Mouse (Mus musculus) T-helper 17 cell (primary cell): ENCODE data around the gene Cers6.

Experiments used
- in situ Hi-C, 2 experiments: fragments of 300-600 bp; cut with MboI, MseI; formaldehyde crosslinking; loops; 1 replicate in 1 of 2; 2 replicates in 1 of 2; pipeline ENCODE4 v1.15.1; 2025; ENCODE audit warnings: high pct_unique_total_duplicates in 2 of 2

Cers6 gene

DNA sequence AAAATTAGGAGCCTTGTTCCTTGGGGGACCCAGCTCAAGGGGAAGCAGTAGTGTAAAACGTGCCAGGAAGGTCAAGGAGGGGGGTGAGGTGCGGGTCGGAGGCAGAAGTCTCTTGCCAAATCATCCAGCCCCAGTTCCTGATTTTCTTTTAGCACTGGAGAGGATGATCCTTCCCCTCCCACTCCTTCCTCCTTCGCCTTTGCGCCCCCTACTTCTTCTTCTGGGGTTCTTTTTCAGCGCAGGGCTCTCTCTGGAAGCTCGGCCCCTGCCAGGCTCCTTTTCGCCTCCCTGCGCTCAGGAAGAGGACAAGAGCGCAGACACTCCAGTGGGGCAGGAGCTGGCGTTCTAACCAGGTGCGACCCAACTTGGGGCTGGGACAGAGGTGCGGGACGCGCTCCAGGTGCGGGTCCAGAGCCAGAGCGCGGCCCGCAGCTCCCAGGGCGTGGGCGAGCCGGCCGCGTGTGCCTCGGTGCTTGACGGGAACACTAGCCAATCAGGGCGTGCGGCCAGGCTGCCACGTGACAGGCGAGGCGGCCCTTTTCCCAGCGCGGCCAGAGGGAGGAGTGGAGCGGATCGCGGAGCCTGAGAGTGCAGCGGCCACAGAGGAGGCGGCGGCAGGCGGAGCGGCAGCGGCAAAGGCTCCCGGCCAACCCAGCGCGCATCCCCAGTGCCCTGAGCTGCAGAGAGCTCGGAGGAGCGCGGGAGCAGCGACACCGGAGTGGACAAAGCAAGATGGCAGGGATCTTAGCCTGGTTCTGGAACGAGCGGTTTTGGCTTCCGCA is at the start of gene Cers6:
Gene Cers6 (plus strand): TSS at position 538 of the 782 bp plus-strand sequence.
- in situ Hi-C loops, result no loop called here

DNA sequence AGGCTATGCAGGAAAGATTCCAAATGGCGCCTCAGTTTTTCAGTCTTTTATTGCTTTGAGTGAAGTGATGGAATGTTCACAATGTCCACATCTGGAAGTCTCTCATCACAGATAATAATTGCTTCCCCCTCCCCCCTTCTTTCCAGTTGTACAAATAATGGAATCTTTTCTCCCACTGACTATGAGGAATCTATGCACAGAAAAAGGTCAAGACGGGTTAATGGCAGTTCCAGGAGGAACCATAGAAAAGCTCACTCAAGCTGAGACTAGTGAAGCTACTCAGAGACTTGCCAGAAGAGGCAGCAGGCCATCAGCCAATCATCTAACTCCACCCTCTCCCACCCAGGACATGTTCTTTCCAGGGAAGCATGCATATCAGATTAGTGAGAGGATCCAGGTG is 46.8 kb upstream of the Cers6 start:
- in situ Hi-C loops, result no loop called here

DNA sequence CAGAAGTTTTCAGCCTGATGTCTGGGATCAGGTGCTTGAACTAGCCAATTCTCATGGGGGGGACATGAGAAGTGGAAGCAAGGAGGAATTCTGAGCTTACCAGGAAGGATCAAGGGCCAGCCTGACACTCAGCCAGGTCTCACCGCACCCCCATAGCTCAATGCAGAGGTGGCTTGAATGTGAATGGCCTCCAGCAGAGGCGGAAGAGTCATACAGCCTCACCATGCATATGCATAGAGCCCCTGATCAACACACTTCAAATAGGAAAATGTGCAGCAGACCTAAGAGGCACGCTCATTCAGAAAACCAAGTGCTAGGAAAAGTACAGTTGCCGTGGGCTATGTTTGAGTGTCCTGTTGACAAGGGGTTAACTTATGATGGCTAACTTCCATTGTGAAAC is 42.2 kb upstream of the Cers6 start:
- in situ Hi-C loops, result no loop called here

DNA sequence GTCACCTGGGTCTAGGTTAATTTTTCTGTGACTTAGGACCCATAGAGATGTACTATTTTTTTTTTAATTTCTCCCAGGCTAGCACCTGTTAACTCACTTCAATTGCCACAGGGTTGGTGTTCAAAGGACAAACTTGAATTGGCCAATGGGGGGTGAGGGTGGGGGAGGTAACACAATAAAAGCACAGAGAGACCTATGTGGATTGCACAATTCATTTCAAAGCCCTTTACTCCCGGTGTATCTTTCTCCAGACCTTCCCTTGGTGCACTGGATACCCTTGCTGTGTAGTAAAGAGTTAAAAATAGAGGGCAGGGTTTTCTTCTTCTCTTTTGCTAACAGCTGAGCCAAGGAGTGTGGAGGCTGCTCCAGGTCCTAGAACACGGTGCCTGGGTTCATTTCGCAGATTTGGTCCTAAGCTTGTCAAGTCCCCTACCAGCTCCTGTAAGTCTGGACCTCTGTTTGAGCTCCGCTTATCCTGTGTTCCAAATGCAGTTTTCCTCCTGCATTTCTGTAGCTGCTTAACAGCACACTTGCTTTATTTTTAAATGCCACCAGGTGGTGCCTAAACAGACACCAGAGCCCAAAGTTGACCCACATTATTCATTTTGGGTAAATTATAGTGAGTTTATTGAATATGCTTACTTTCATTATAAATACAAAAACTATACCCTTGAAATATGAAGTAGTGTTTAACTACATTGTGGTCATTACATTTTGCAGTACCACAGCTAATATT is 38.9 kb upstream of the Cers6 start:
- in situ Hi-C loops, result no loop called here

DNA sequence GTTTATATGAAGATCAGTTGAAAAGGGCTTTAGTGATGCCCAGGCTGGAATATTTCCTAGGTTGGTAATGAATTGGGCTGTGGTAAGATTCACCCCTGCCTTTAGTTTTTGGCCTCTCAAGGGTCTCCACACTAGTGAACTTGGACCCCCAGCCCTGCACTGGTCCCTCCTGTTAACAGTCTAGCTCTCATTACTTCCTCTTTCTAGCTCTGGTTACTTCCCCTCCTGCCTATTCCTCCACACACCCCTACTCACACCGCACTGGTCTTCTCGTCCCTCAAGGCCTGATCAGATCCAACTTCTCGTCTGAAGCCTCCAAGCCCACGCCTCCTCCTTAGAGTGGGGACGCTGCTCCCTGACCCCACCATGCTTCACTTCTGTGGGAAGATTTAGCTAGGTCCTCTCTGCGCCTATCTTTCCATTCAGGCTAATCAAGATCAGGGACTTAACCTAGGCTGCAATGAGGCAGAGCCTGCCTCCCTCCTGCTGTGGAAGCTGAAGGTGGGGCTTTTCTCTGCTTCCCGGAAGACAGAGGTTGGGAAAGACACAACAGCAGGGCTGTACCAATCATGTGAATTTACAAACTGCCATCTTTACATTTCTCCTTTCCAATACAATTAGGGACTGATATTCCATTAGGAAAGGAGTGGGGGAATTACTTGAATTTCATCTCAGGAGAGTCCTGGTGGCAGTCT is 35.8 kb upstream of the Cers6 start:
- in situ Hi-C loops, result no loop called here

DNA sequence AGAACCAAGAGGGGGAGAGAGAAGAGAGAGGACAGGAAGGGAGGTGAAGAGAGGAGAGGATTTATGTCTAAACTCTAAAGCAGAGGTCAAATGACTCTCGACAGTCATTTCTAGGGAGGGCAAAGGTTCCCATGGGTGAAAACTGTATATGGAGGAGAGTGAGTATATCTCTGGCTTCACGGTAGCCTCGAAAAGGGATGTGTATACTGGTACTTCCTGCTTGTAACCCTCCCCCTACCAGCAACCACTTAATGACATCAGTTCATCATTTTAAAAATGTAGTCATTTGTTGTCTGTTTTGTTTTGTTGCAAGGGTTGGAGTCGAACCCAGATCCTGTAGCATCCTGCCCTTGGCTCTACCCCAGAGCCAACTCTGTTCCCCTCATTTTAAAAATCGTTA is 17.9 kb upstream of the Cers6 start:
- in situ Hi-C loops, result no loop called here

DNA sequence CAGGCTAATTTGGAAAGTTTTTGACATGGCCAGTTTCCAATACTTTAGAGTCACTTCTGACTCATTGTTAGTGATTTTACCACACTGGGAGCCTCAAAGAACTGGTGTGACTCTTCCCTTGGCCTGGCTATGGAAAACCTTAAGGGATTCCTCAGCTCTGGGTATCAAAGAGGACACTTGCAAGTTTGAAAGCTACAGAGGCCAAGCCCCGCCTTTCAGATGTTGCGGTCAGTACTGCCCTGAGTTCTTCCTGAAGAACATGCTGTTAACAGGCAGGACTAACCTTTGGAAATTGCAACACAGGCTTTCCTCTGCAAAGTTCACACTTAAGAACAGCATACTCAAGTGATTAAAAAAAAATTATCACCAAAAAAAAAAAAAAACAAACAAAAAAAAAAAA is 16.7 kb upstream of the Cers6 start:
- in situ Hi-C loops, result no loop called here

DNA sequence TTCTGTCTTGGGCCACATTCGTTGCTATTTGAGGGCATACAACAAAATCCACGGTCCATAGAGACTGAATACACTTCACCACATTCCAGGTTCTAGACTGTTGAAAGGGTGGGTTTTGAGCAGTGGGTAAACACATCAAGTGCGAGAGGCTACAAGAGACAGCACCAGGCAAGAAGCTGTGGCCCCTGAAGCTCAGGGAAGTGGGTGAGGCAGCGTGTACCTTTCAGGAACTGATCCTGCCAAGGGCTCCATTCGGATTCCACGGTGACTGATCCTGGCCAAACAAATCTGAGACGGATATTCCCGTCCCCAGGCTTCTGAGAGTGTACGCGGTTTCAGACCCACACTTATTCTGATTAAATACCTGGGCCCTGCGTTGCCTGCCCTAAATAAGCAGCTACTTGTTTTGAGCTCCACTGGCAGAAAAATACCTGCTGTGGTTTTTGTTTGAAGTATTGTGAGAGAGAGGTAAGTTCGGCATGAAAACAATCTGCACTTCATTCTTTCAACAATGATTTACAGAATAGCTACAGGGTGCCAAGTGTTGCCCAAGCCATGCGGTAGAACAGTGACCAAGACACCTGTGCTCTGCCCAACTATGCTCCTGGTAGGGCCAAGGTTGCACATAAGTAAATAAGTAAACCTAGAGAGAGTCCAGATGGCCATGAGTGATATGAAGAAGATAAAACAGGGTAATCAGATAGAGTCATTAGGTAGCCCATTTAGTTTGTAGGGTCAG is 16.1 kb upstream of the Cers6 start:
- in situ Hi-C loops, result no loop called here

DNA sequence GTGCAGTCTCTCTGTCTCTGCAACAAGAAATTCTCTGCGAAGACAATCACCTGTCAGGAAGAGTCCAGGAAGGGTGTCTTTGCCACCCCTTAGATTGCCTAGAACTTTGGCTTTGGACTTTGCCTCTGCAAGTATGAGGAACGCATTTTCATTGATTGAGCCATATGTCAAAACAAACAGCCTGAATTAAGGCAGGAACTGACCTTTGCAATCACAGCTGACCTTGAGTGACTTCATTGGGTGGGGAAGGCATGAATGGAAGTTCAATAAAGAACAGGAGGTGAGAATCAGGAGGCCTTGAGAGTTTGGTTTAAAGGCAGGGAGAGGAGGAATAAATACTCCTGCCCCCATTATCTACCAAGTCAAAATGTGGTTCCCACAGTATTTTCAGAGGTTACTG is 850 bp upstream of the Cers6 start:
- in situ Hi-C loops, result no loop called here

DNA sequence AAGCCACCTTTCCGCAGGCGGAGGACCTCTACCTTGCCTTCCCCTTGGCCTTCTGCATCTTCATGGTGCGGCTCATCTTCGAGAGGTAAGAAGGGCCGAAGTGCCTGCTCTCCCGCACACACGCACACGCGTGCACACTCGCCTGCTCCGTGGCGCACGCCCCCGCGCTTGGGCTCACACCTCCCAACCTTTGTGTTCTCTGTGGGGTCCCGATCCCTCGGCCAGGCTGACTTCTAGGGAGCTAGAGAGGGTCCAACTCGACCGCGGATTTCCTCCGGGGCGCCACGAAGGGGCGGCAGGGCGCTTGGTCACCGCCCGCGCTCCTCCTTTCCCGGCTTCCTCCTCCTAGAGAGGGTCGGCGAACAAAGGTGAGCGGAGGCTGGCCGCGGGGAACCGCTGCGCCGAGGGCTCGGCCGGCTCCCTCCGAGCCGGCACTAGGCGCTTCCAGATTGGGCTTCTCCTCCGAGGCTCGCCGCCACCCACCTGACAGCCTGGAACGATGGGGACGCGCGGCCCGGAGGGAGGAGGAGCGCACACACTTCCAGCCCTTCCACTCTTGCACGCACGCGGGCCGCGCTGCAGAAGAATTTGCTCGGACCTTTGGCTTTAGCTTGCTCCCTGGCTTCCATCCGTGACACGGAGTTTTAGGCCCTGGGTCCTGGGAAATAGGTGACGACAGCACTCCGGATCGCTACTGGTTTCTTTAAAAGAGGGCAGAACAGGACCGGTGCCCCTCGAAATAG is 651 bp downstream of the Cers6 start:
- in situ Hi-C loops, result no loop called here

DNA sequence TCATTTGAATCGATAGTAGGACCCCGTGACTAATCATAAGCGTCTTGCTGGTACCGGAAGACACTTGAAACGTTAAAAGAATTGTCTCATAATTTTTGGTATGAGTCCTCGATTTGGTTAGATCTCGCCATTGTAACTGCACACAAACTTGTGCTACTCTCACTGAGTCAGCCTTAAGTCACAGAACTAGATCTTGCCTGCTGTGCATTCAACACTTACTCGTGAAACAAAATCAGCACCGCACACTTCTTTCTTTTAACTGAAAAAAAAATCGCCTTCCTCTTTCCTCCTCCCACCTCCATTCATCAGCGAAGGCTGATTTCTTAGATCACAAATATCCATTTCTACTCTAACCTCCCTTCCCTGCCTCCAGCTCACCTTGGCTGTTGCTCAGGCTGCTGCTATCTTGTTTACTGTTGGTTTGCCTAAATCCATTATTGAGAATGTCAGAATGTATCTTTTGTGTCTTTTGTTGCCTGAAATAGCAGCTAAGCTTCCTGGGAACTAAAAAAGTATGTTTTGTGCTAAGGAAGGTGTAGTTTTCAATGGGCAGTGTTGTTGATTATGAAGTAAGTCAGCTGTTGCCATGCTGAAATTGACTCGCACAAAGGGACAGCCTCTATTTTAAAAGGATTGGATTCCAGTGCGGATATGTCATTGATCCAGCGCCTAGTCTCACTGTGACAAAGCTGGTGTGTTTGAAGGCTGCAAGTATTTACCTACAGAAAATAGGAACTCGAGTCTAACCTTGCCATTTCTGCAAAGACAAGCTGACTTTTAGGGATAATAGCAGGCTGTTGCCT is 1.4 kb downstream of the Cers6 start:
- in situ Hi-C loops, result no loop called here

DNA sequence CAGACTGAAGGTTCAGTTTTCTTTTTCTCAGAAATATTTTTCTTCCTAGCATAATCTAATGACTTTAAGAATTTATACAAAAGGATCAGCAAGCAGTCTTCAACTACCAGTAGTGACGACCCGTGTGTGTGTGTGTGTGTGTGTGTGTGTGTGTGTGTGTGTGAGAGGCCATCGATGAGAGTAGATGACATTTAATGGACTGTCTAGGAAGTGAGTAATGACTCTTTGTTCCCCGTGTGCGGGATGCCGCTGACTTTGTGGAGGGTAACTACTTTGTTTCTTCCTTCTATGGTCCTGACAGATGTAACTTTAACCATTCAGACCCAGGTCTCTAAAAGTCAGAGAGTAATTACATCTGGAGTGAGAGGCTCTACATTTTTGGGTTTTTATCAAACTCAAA is 2.3 kb downstream of the Cers6 start:
- in situ Hi-C loops, result no loop called here

DNA sequence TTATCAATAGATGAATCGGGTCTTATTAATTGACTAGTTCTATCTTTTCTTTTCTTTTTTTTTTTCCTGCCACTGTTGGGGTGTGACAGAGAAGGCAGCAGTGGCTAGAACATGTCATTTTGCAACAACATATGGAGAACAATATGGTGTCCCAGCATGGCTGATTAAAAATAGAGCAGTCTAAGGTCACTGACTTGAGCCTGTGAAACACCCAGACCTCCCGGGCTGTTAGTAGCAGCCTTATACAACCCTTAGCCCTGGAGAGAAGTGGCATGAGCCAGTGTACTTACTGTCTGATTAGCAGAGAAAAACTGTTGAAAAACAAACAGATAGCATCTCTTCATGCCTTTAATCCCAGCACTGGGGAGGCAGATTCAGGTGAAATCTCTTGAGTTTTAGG is 3.1 kb downstream of the Cers6 start:
- in situ Hi-C loops, result no loop called here

DNA sequence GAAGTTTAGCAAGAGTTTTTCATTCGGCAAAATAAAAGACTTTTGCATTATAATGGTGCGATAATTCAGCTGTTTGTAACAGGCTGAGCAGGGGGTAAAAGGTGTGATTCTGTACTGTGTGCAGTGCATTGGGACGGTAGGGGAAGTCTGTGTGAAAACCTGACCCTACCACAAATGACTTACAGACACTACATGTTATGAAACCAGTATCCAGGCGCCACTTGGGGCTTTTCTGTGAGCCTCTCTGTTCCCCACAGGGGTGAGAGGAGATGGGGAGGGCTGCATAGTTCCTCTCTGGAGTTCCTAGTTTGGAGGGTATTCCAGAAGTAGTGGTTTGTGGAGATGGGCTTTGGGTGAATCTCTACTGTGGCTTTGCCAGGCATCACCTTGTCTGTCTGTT is 5.9 kb downstream of the Cers6 start:
- in situ Hi-C loops, result no loop called here

DNA sequence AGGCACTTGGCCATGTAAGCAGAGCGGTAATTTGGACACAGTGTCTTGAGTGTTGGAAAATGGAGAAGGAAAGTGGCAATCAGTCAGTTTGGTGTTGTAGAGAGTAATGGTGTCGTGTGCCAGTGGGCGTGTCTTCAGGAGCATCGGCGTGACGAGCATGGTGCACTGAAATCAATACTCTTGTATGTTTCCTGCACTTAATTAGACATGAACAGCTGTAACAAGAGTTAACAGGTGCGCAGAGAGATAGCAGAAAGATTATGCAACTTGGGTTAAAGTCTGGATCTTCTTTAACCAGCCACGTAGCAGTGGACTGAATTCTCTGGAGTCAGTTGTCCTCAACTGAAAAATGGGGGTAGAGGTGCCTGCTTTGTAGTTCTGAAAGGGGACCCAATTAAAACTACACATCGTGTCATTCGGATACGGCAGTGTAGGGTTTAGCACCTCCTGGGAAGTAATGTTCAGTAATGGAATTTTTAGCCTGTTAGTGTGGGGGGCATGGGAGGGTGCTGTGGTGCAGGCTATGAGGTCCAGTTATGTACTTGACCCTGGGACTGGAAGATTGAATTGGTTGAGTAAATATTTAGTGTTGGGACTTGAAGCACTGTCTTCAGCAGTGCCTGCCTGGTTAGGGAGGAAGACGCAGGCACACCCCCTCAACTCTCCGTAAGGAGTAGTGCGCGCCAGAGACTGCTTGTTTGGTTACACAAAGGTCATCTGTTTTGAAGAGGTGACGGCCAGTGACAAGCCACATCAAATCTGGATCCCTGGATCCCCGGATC is 9.9 kb downstream of the Cers6 start:
- in situ Hi-C loops, result loop anchor here in 1 of 2 experiments (5.0 kb wide), 1 partner anchor 56 kb away; no protein-coding TSS in a partner anchor

DNA sequence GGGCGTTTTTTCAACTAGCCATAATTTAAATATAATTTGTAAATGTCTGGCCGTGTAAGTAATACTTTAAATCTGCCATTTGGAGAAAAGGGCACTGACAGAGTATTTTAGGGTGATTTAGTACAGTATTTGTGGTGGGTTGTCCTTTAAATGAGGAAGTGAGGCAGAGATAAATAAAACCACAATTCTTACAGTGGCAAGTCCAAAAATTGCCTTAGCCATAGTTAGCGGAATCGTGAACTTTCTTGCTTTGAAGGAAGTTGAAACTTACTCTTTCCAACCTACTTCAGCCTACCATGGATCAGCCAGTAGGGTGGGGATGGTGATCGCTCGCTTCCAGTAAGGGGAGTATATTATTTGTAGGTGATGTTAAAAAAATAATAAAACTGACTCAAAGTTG is 11.8 kb downstream of the Cers6 start:
- in situ Hi-C loops, result loop anchor here in 1 of 2 experiments (5.0 kb wide), 1 partner anchor 54 kb away; no protein-coding TSS in a partner anchor

DNA sequence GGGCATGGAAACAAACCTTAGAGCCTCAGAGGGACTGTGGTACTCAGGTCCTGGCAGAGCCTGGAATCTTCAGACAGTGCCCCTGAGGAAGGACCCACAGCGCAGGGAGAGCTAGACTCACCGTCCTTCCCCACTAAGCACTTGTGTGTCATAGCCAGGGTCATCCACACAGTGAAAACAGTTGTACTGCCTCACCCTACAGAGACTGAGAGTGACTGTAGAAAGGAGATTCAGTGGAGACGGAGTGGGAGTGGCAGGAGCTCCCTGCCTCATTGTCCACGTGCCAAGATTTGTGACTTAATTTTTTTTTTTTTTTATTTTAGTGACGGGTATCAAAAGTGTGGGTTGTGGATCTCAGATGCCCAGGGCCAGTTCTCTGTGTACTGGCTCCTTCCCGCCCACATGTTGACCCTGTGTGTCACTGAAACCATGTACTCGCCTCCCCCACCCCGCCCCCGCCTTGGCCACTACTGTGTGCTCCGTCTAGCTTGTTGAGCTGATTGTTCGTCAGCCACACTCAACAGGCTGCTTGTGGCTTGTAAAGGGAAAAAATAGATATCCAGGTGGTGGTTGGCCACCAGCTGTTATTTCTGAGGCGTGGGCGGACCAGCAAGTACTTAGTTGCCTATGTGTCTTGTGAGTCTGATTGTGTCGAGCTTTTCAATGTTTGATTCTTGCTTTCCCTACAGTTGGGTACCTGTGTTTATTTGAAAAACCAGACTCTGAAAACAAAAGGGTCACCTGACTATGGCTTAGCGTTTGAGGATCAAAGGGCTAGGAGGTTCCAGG is 12.6 kb downstream of the Cers6 start:
- in situ Hi-C loops, result loop anchor here in 1 of 2 experiments (5.0 kb wide), 1 partner anchor 53 kb away; no protein-coding TSS in a partner anchor

DNA sequence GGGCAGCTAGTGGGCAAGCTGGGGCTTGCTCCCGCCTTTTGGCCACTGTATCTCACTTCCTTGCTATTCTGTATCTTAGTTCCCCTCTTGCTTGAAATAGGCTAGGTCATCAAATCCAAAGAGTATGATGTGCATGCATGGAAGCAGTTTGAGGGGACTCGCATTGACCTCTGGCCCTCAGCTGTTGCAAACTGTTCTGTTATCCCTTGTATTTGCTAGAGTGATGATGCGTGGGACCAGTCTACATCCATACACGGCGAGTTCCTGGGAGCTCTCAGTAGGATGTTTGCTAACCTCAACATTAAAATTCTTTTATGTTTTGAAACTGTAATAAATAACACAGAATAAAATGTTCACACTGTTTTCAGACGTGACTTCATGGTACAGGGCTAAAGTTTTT is 13.3 kb downstream of the Cers6 start:
- in situ Hi-C loops, result loop anchor here in 1 of 2 experiments (5.0 kb wide), 1 partner anchor 53 kb away; no protein-coding TSS in a partner anchor
